In the genomic region with DNA sequence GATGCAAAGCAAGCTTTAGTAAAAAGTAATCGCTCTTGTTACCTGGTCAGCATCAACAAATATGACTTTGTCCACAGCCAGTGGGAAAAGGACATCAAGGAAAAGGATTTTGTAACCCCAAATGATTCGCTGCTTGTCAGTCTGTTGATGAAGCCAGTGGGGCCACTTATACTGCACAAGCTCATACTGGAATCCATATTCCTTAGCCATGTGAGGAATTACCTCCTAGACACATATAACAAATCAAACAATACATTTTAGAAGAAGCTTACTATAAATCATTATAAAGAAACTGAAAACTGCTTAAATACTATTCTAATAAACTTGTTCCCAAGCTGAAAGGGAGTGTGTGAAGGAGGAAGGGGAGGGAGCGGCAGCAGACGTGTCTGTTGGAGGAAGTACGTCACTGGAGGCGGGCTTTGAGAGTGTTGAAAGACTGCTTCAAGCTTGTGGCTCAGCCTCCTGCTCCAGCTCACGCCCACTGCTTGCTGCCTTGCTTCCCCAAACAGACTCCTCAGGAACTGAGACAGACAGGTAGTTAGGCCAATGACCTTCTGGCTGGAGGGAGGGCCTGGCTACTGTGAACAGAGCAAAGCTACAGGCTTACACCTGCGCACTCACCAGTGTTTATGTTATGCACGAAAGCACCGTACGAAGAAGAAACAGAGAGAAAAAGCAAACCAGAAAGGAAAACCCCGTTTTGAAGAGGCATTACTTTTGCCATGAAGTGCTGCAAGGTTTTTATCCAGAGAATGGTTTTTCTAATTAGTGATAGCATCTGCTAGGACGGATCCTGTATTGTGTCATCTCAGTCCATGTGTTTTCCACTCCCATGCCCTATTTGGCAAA, we compare ENCODE assay signal across 8 mouse cellular contexts.
DNase-seq lines count a peak whose midpoint lies in the region; ATAC-seq and TF ChIP-seq lines count a peak whose summit lies in the region.

No protein-coding gene starts in this region.

- no peaks in the 10 kb centered on the region; the same call in 1 of the 2 replicates for H3K36me3 ChIP-seq in ES-Bruce4 (ENCODE audit: control insufficient read depth, insufficient read depth, low read length, poor library complexity, severe bottlenecking)
- H3K36me3 ChIP-seq in forebrain, embryonic 11.5 days (ENCODE audit: control insufficient read depth, insufficient read depth, low read length) = peaks cover 4% of the 10 kb centered on the region; the same call in 1 of the 2 replicates
- H3K36me3 ChIP-seq in heart, embryonic 15.5 days = peaks cover 3% of the 10 kb centered on the region; the same call in 1 of the 2 replicates
- H3K36me3 ChIP-seq in liver, embryonic 12.5 days = 0 out of 2 replicates have a peak, but pooled peaks cover 4% of the 10 kb centered on the region
- no peaks in the 10 kb centered on the region; the same call in 1 of the 2 replicates for H3K36me3 ChIP-seq in stomach, embryonic 14.5 days (ENCODE audit: control insufficient read depth, insufficient read depth, low read length)

- peak overlapping the region; percentile 78 for H3K4me3 ChIP-seq in ES-Bruce4 (ENCODE audit: low read depth, low read length)
- peak overlapping the region; percentile 43 for H3K4me3 ChIP-seq in forebrain, embryonic 11.5 days (ENCODE audit: low read depth, low read length)
- H3K4me3 ChIP-seq in heart, embryonic 15.5 days = peak overlapping the region; percentile 54
- peak overlapping the region; percentile 67 for H3K4me3 ChIP-seq in liver, embryonic 12.5 days
- peak overlapping the region; percentile 45 for H3K4me3 ChIP-seq in stomach, embryonic 14.5 days (ENCODE audit: low read depth, low read length)

- TF ChIP-seq CTCF in ES-Bruce4 (IDR thresholded peaks at IDR 0.05; ENCODE audit: low read depth, low read length) = no peak

- TF ChIP-seq POLR2A in ES-Bruce4 (IDR thresholded peaks at IDR 0.05; ENCODE audit: insufficient read depth, low read length) = peak; percentile 53

- peak overlapping the region; percentile 83 for H3K27ac ChIP-seq in ES-Bruce4 (ENCODE audit: insufficient read depth, low read length)
- H3K27ac ChIP-seq in forebrain, embryonic 11.5 days (ENCODE audit: low read depth, low read length) = no peak overlapping the region
- H3K27ac ChIP-seq in heart, embryonic 15.5 days = peak overlapping the region; percentile 79
- H3K27ac ChIP-seq in liver, embryonic 12.5 days = peak overlapping the region; percentile 77
- H3K27ac ChIP-seq in stomach, embryonic 14.5 days (ENCODE audit: low read length) = peak overlapping the region; percentile 67

- peak; percentile 36; the same call in 1 of the 2 replicates for TF ChIP-seq EP300 in ES-Bruce4 (IDR thresholded peaks at IDR 0.05; ENCODE audit: insufficient read depth, low read depth, low read length)

- H3K4me2 ChIP-seq in forebrain, embryonic 11.5 days (ENCODE audit: low read depth, low read length, severe bottlenecking) = peak overlapping the region; percentile 80
- H3K4me2 ChIP-seq in heart, embryonic 15.5 days = peak overlapping the region; percentile 94
- H3K4me2 ChIP-seq in liver, embryonic 12.5 days = peak overlapping the region; percentile 89
- H3K4me2 ChIP-seq in stomach, embryonic 14.5 days (replicated peaks; ENCODE audit: low read depth, low read length) = peak overlapping the region; percentile 71

- H3K27me3 ChIP-seq in ES-Bruce4 (ENCODE audit: control insufficient read depth, insufficient read depth, low read length, poor library complexity, severe bottlenecking) = no peaks in the 10 kb centered on the region
- no peaks in the 10 kb centered on the region for H3K27me3 ChIP-seq in forebrain, embryonic 11.5 days (ENCODE audit: control insufficient read depth, insufficient read depth, low read length)
- no peaks in the 10 kb centered on the region for H3K27me3 ChIP-seq in heart, embryonic 15.5 days
- no peaks in the 10 kb centered on the region for H3K27me3 ChIP-seq in liver, embryonic 12.5 days (replicated peaks)
- no peaks in the 10 kb centered on the region for H3K27me3 ChIP-seq in stomach, embryonic 14.5 days (ENCODE audit: control insufficient read depth, insufficient read depth, low read length)

- peak overlapping the region; percentile 44 for H3K9ac ChIP-seq in ES-Bruce4 (ENCODE audit: low read depth, poor library complexity, severe bottlenecking)
- H3K9ac ChIP-seq in forebrain, embryonic 11.5 days (ENCODE audit: low read length) = peak overlapping the region; percentile 55
- peak overlapping the region; percentile 53 for H3K9ac ChIP-seq in heart, embryonic 15.5 days
- peak overlapping the region; percentile 63 for H3K9ac ChIP-seq in liver, embryonic 12.5 days
- H3K9ac ChIP-seq in stomach, embryonic 14.5 days (replicated peaks; ENCODE audit: low read depth, low read length) = peak overlapping the region; percentile 48

- no peaks in the 10 kb centered on the region for H3K9me3 ChIP-seq in ES-Bruce4 (replicated peaks; ENCODE audit: control insufficient read depth, insufficient read depth, low read length, poor library complexity, severe bottlenecking)
- no peaks in the 10 kb centered on the region for H3K9me3 ChIP-seq in forebrain, embryonic 11.5 days (ENCODE audit: control insufficient read depth, low read length)
- H3K9me3 ChIP-seq in heart, embryonic 15.5 days (replicated peaks) = no peaks in the 10 kb centered on the region
- H3K9me3 ChIP-seq in liver, embryonic 12.5 days (replicated peaks) = no peaks in the 10 kb centered on the region
- H3K9me3 ChIP-seq in stomach, embryonic 14.5 days (ENCODE audit: control insufficient read depth, low read depth, low read length) = no peaks in the 10 kb centered on the region

- H3K4me1 ChIP-seq in ES-Bruce4 (ENCODE audit: control insufficient read depth, insufficient read depth, low read length) = no peaks in the 10 kb centered on the region
- peaks cover 4% of the 10 kb centered on the region; the same call in 1 of the 2 replicates for H3K4me1 ChIP-seq in forebrain, embryonic 11.5 days (replicated peaks; ENCODE audit: control insufficient read depth, insufficient read depth, low read length)
- H3K4me1 ChIP-seq in heart, embryonic 15.5 days (replicated peaks) = peaks cover 8% of the 10 kb centered on the region
- H3K4me1 ChIP-seq in liver, embryonic 12.5 days = peaks cover 10% of the 10 kb centered on the region
- no peaks in the 10 kb centered on the region for H3K4me1 ChIP-seq in stomach, embryonic 14.5 days (ENCODE audit: control insufficient read depth, insufficient read depth, low read length)

- peak; percentile 100 for ATAC-seq in forebrain, embryonic 11.5 days (replicated peaks; ENCODE audit: low FRiP score)
- ATAC-seq in heart, embryonic 15.5 days (replicated peaks; ENCODE audit: insufficient number of reproducible peaks, insufficient read depth, low FRiP score, low read depth) = peak; percentile 100
- peak; percentile 100 for ATAC-seq in liver, embryonic 12.5 days
- peak; percentile 100 for ATAC-seq in stomach, embryonic 14.5 days (ENCODE audit: insufficient number of reproducible peaks, insufficient read depth, low FRiP score, low read depth)

- DNase-seq in c-Kit-positive CD71-positive TER-119-positive erythroid progenitor cells, embryonic 14.5 days (ENCODE audit: low spot score) = peak; percentile 97
- peak; percentile 96 for DNase-seq in forebrain, embryonic 11.5 days (ENCODE audit: low spot score)
- DNase-seq in kidney, postnatal 14 days = peak; percentile 98
- peak; percentile 95 to 97 for DNase-seq in natural killer cell, adult 2 months (ENCODE audit: low spot score in 2 of 2)

- WGBS in forebrain, embryonic 11.5 days = under 1% methylated on average over 12 of the region's 13 CpGs
- under 1% methylated on average over 13 of the region's 13 CpGs for WGBS in heart, embryonic 15.5 days
- WGBS in liver, embryonic 12.5 days (ENCODE audit: insufficient replicate concordance) = 1% methylated on average over 13 of the region's 13 CpGs
- WGBS in stomach, embryonic 14.5 days = under 1% methylated on average over 13 of the region's 13 CpGs
